Mouse (Mus musculus) midbrain, embryonic 13.5 days (tissue): ENCODE measurements around the gene Erbb2. TPM values are rescaled to one million over a fixed set of nuclear protein-coding genes. Genes with fewer than 3 reads are reported as not detected.

Source experiments
- ATAC-seq: fragments of 200-750 bp; cut with Nextera tagmentation; 2 replicates; pipeline ENCODE4 v1.8.0; 2017; ENCODE audit warnings: mild to moderate bottlenecking, moderate TSS enrichment, moderate library complexity
- H3K27ac ChIP-seq: fragments of 300-500 bp; sonication (generic); 2 replicates; pipeline ENCODE4 v1.5.1; 2015; ENCODE audit warnings: inconsistent platforms, mild to moderate bottlenecking, moderate library complexity
- H3K27me3 ChIP-seq: fragments of 300-500 bp; sonication (generic); 2 replicates; pipeline ENCODE4 v1.6.1; 2015; ENCODE audit warnings: mild to moderate bottlenecking, inconsistent platforms
- H3K36me3 ChIP-seq: fragments of 300-500 bp; sonication (generic); 2 replicates; pipeline ENCODE4 v1.6.1; 2015; ENCODE audit warnings: mild to moderate bottlenecking, inconsistent platforms
- H3K4me1 ChIP-seq: fragments of 300-500 bp; sonication (generic); replicated peaks from 2 replicates; pipeline ENCODE4 v1.6.1; 2015; ENCODE audit warnings: inconsistent platforms
- H3K4me2 ChIP-seq: fragments of 300-500 bp; sonication (generic); replicated peaks from 2 replicates; pipeline ENCODE4 v1.6.1; 2015; ENCODE audit warnings: moderate library complexity, mild to moderate bottlenecking, inconsistent platforms
- H3K4me3 ChIP-seq: fragments of 300-500 bp; sonication (generic); replicated peaks from 2 replicates; pipeline ENCODE4 v1.5.1; 2015; ENCODE audit warnings: mild to moderate bottlenecking, inconsistent platforms
- H3K9ac ChIP-seq: fragments of 300-500 bp; sonication (generic); replicated peaks from 2 replicates; pipeline ENCODE4 v1.6.1; 2015; ENCODE audit warnings: mild to moderate bottlenecking, inconsistent platforms
- H3K9me3 ChIP-seq: fragments of 300-500 bp; sonication (generic); 2 replicates; pipeline ENCODE4 v1.6.1; 2016; ENCODE audit warnings: mild to moderate bottlenecking, inconsistent platforms
- WGBS: fragments of 180-500 bp; shearing (Covaris S2); methylation state at CpG from one replicate; pipeline ENCODE4 v1.1.7; 2015; 5-methylcytosine and 5-hydroxymethylcytosine counted together
- polyA plus RNA-seq: library from polyadenylated mRNA; unstranded; fragments of >200 nt; fragmentation: Nextera tagmentation; extraction: Ambion mirVana; gene quantifications from 2 replicates; pipeline ENCODE4 v1.2.1, GENCODE M21; 2015

Gene Erbb2
- polyA plus RNA-seq, 1 experiment from 2014 or later, result 7.6 TPM

GRCm38 (mm10) chr11:98464516-98464915 lies 52.2 kb downstream of the Erbb2 start:
- no peak overlapping the region for H3K27ac ChIP-seq
- H3K4me1 ChIP-seq, result no peaks in the 10 kb centered on the region
- no peak overlapping the region for H3K9ac ChIP-seq
- peaks cover 23% of the 10 kb centered on the region for H3K27me3 ChIP-seq
- 81% methylated on average over 6 of the region's 6 CpGs for WGBS
- no peak for ATAC-seq
- H3K4me2 ChIP-seq, result no peak overlapping the region
- H3K4me3 ChIP-seq, result no peak overlapping the region
- H3K9me3 ChIP-seq, result no peaks in the 10 kb centered on the region
- H3K36me3 ChIP-seq, result no peaks in the 10 kb centered on the region

GRCm38 (mm10) chr11:98469761-98470714 lies 57.8 kb downstream of the Erbb2 start:
- H3K27ac ChIP-seq, result no peak overlapping the region
- H3K4me3 ChIP-seq, result no peak overlapping the region
- H3K4me2 ChIP-seq, result no peak overlapping the region
- no peak for ATAC-seq
- WGBS, result 81% methylated on average over 22 of the region's 22 CpGs
- no peaks in the 10 kb centered on the region for H3K27me3 ChIP-seq
- no peaks in the 10 kb centered on the region for H3K9me3 ChIP-seq
- no peak overlapping the region for H3K9ac ChIP-seq
- H3K36me3 ChIP-seq, result no peaks in the 10 kb centered on the region
- H3K4me1 ChIP-seq, result peaks cover 5% of the 10 kb centered on the region; the same call in 1 of the 2 replicates

DNA sequence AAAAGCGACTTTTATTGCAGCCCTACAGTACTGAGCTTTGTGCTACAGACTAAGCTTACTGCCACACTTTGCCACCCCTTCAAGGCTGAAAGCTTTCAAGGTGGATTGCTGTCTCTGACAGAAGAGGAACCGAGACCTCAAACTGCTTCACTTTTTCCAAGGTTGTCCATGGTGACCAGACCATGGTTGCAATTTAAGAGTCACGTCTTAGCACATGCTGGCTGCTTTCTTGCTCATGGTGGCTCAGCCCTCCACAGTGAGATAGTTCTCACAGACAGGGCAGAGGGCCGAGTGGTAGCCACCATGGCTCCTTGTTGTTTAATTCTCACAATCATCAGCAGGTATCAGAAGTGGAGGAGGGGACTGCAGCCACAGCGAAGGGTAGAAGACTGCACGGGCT lies 58.5 kb downstream of the Erbb2 start:
- no peak for ATAC-seq
- no peak overlapping the region for H3K4me2 ChIP-seq
- H3K27me3 ChIP-seq, result no peaks in the 10 kb centered on the region
- H3K4me1 ChIP-seq, result peaks cover 5% of the 10 kb centered on the region; the same call in 1 of the 2 replicates
- H3K36me3 ChIP-seq, result no peaks in the 10 kb centered on the region
- no peak overlapping the region for H3K9ac ChIP-seq
- no peak overlapping the region for H3K27ac ChIP-seq
- WGBS, result 89% methylated on average over 6 of the region's 6 CpGs
- H3K4me3 ChIP-seq, result no peak overlapping the region
- H3K9me3 ChIP-seq, result no peaks in the 10 kb centered on the region

DNA sequence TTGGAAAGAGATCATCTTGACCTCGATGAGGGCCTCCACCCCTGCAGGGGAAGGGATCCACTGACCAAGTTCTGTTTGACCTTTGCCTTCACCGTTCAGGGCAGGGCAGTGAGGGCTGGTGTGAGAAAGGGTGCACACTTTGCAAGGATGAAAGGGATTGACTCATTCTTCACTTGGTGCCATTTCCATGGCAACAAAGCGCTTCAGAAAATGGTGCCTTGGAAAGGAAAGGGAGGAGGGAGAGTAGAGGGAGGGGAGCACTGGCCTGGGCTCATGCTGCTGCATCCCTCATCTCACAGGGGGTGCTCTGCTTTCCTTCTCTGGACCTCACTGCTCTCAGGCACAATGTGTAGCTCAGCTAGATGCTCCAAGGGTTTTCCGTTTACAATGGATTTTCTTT lies 60.4 kb downstream of the Erbb2 start:
- H3K4me3 ChIP-seq, result no peak overlapping the region
- peaks cover 5% of the 10 kb centered on the region; the same call in 1 of the 2 replicates for H3K4me1 ChIP-seq
- no peaks in the 10 kb centered on the region for H3K27me3 ChIP-seq
- H3K9me3 ChIP-seq, result no peaks in the 10 kb centered on the region
- H3K27ac ChIP-seq, result no peak overlapping the region
- H3K4me2 ChIP-seq, result no peak overlapping the region
- H3K9ac ChIP-seq, result no peak overlapping the region
- H3K36me3 ChIP-seq, result no peaks in the 10 kb centered on the region
- WGBS, result 26% methylated on average over 4 of the region's 4 CpGs
- ATAC-seq, result no peak

- 61% methylated on average over 8 of the region's 8 CpGs for WGBS
- no peak for ATAC-seq
- Histone ChIP-seq H3K4me1 (peaks cover 5% of the 10 kb centered on the region; the same call in 1 of the 2 replicates), H3K4me2 (no peak overlapping the region), H3K4me3 (no peak overlapping the region), H3K36me3 (no peaks in the 10 kb centered on the region), H3K9me3 (no peaks in the 10 kb centered on the region), H3K27me3 (no peaks in the 10 kb centered on the region), H3K9ac (no peak overlapping the region), H3K27ac (no peak overlapping the region)
Observed at GRCm38 (mm10) chr11:98473916-98474479, 61.7 kb downstream of the Erbb2 start.

GRCm38 (mm10) chr11:98474967-98475366 lies 62.7 kb downstream of the Erbb2 start:
- Histone ChIP-seq H3K36me3 (no peaks in the 10 kb centered on the region), H3K27me3 (no peaks in the 10 kb centered on the region), H3K27ac (no peak overlapping the region), H3K9ac (no peak overlapping the region), H3K4me1 (peaks cover 5% of the 10 kb centered on the region; the same call in 1 of the 2 replicates), H3K4me2 (no peak overlapping the region), H3K4me3 (no peak overlapping the region), H3K9me3 (no peaks in the 10 kb centered on the region)
- WGBS, result 88% methylated on average over 11 of the region's 11 CpGs
- no peak for ATAC-seq

- no peak overlapping the region for H3K4me3 ChIP-seq
- no peaks in the 10 kb centered on the region for H3K9me3 ChIP-seq
- H3K4me1 ChIP-seq, result peaks cover 5% of the 10 kb centered on the region; the same call in 1 of the 2 replicates
- no peak overlapping the region for H3K9ac ChIP-seq
- no peak for ATAC-seq
- H3K27me3 ChIP-seq, result no peaks in the 10 kb centered on the region
- no peak overlapping the region for H3K4me2 ChIP-seq
- no peak overlapping the region for H3K27ac ChIP-seq
- 91% methylated on average over 9 of the region's 9 CpGs for WGBS
- H3K36me3 ChIP-seq, result no peaks in the 10 kb centered on the region
Observed at GRCm38 (mm10) chr11:98475630-98476433, 63.6 kb downstream of the Erbb2 start.

DNA sequence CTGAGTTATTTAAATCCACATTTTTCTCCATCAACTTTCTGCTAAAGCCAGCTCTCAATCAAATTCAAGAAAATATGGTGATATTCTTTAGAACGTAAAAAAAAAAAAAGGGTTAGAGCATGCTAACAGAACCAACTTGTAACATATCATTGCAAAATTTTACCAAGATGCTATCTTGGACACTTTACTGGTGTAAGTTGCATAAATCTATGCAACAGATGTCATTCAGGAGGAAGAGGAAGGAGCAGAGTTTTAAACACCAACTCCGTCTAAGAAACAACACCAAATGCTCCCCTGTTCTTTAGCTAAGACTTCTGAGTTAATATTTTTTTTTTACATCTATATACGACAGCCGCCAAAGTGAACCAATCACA lies 64.2 kb downstream of the Erbb2 start:
- ATAC-seq, result no peak
- 91% methylated on average over 4 of the region's 4 CpGs for WGBS
- Histone ChIP-seq H3K9ac (no peak overlapping the region), H3K9me3 (no peaks in the 10 kb centered on the region), H3K27me3 (no peaks in the 10 kb centered on the region), H3K4me1 (peaks cover 5% of the 10 kb centered on the region; the same call in 1 of the 2 replicates), H3K4me3 (no peak overlapping the region), H3K27ac (no peak overlapping the region), H3K36me3 (no peaks in the 10 kb centered on the region), H3K4me2 (no peak overlapping the region)

DNA sequence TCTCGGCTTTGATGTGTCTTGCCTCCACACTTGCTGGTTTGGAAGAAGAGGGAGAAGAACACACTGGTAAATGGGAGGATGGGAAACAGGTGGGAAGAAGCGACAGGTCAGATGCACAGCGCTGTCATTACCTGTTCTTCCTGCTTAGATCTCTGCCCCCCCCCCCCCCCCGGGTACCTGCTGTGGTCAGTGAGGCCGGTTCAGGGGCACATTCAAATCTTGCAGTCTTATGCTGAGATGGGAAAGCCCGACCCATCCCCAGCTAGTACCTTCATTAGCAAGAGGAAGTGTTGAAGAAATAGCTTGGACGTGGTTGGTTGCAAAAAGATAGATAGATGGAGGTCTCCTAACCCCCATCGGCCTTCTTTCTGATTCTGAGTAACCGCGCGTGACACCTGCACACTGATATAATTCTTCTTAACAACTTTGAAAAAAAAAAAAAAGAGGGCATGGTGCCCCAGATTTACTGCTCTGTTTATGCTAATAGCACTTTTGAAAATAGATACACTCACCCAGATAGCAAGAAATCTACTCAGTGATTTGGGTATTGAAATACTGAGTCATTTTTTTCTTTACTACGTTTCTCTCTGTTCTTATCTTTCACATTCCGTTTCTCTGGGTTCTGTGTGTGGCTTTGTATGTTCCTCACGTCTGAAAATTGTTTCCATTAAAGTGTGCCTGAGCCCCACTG lies 64.9 kb downstream of the Erbb2 start:
- 75% methylated on average over 14 of the region's 14 CpGs for WGBS
- no peak overlapping the region for H3K27ac ChIP-seq
- H3K27me3 ChIP-seq, result no peaks in the 10 kb centered on the region

DNA sequence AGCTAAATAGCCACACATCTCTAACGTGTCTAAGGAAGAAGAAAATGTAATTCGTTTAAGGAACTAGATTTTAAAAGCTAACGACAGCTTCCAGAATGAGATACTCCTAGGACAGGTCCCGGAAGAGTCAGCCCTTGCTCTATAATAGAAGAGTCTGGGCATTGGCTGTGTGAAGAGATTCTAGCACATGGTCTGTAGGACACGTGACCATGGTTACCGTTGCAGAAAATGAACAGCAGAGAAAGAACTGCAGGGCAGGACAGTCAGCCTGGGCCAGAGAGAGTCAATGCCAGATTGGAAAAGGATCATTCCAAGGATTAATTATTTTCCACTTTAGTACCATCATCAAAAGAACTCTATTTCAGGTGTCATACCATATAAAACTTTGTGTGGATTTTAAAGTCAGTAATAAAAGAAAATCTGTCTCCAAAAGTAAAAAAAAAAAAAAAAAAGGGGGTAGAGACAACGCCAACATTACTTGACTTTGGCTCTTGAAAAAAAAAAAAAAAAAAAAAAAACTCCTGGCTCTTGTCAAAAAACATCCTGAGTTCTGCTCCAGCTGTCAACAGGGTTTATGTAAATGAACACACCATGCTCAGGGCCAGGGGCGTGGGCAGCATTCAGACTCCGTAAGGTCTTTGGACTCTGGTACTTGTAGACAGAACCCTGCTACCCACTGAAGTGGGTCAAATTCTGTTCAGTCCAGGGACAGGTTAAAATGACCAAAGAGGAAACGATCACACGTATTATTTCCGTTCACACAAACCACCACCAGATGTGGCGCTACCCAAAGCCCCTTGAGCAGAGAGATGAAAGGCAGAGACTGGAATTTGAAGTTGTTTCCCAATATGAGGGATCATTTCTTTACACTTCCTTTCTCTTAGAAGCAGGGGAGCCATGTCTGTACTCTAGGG lies 67.0 kb downstream of the Erbb2 start:
- H3K4me2 ChIP-seq, result no peak overlapping the region
- H3K9me3 ChIP-seq, result no peaks in the 10 kb centered on the region
- H3K36me3 ChIP-seq, result no peaks in the 10 kb centered on the region
- H3K27me3 ChIP-seq, result no peaks in the 10 kb centered on the region
- H3K4me3 ChIP-seq, result no peak overlapping the region
- H3K4me1 ChIP-seq, result no peaks in the 10 kb centered on the region
- no peak overlapping the region for H3K27ac ChIP-seq
- no peak for ATAC-seq
- WGBS, result 83% methylated on average over 13 of the region's 13 CpGs
- H3K9ac ChIP-seq, result no peak overlapping the region

More for the DNA sequence above, 64.9 kb downstream of the Erbb2 start:
- Histone ChIP-seq H3K36me3 (no peaks in the 10 kb centered on the region), H3K4me2 (no peak overlapping the region), H3K9me3 (no peaks in the 10 kb centered on the region), H3K9ac (no peak overlapping the region), H3K4me3 (no peak overlapping the region), H3K4me1 (peaks cover 5% of the 10 kb centered on the region; the same call in 1 of the 2 replicates)
- ATAC-seq, result no peak
